15 mouse cellular contexts compared by ENCODE assay signal in genomic region chr8:70300881-70301280, GRCm38 (mm10). TPM values are rescaled to one million over a fixed set of nuclear protein-coding genes. Genes with fewer than 3 reads are reported as not detected.
DNase-seq lines count a peak whose midpoint lies in the region; ATAC-seq lines count a peak whose summit lies in the region.
"Had no signal": no experiment of that assay in that cellular context is flagged by ENCODE, and none has a peak within 500 bp of the region (broad histone marks: within the 10 kb centered on the region; RNA-seq: fewer than 3 reads in every experiment).

No protein-coding gene starts in this region.

- no peak overlapping the region for H3K4me2 ChIP-seq in heart, embryonic 15.5 days
- H3K4me2 ChIP-seq in liver, embryonic 13.5 days = peak overlapping the region; percentile 91

- H3K9me3 ChIP-seq in heart, embryonic 15.5 days (replicated peaks) = no peaks in the 10 kb centered on the region
- H3K9me3 ChIP-seq in liver, embryonic 13.5 days (replicated peaks) = no peaks in the 10 kb centered on the region
- H3K9me3 ChIP-seq: hindbrain, embryonic 15.5 days had no signal

- WGBS in heart, embryonic 15.5 days = 82% methylated on average over 3 of the region's 3 CpGs
- WGBS in liver, embryonic 13.5 days (ENCODE audit: insufficient replicate concordance) = 59% methylated on average over 3 of the region's 3 CpGs

- peaks cover 50% of the 10 kb centered on the region for H3K36me3 ChIP-seq in heart, embryonic 15.5 days
- peaks cover 60% of the 10 kb centered on the region for H3K36me3 ChIP-seq in liver, embryonic 13.5 days

- no peak overlapping the region for H3K9ac ChIP-seq in heart, embryonic 15.5 days
- peak overlapping the region; percentile 90 for H3K9ac ChIP-seq in liver, embryonic 13.5 days

- peaks cover 28% of the 10 kb centered on the region for H3K4me1 ChIP-seq in heart, embryonic 15.5 days (replicated peaks)
- H3K4me1 ChIP-seq in brown adipose tissue, adult 24 weeks (ENCODE audit: control insufficient read depth, insufficient read depth, insufficient read length, low read length) = peaks cover 9% of the 10 kb centered on the region
- peaks cover 34% of the 10 kb centered on the region for H3K4me1 ChIP-seq in liver, embryonic 13.5 days (replicated peaks)

- no peak for ATAC-seq in heart, embryonic 15.5 days (replicated peaks; ENCODE audit: insufficient number of reproducible peaks, insufficient read depth, low FRiP score, low read depth)
- ATAC-seq in liver, embryonic 13.5 days (ENCODE audit: low read depth) = no peak
- ATAC-seq: CD4-positive, CD25-positive, alpha-beta regulatory T cell, adult 4 months; midbrain, embryonic 16.5 days; Patski had no signal

- no peaks in the 10 kb centered on the region for H3K27me3 ChIP-seq in heart, embryonic 15.5 days
- H3K27me3 ChIP-seq in liver, embryonic 13.5 days = no peaks in the 10 kb centered on the region
- H3K27me3 ChIP-seq: hindbrain, embryonic 15.5 days; Patski had no signal

- DNase-seq in heart, postnatal 25 days (ENCODE audit: low spot score) = no peak
- peak; percentile 33 for DNase-seq in 416B (ENCODE audit: low read depth)
- no peak for DNase-seq in liver, embryonic 13.5 days
- DNase-seq in right cerebral cortex, postnatal 14 days = no peak
- DNase-seq in cerebellum, adult 18-20 months = no peak
- DNase-seq in thymus, postnatal 14 days = no peak
- DNase-seq: kidney, adult 9 months; lung, postnatal 14 days had no signal

- H3K4me3 ChIP-seq in heart, embryonic 15.5 days = 0 out of 2 replicates have a peak overlapping the region, but pooled peaks have one; percentile 64
- H3K4me3 ChIP-seq in brown adipose tissue, adult 24 weeks (ENCODE audit: insufficient read depth, low read depth, low read length) = peak overlapping the region; percentile 20; the same call in 1 of the 2 replicates
- peak overlapping the region; percentile 90 for H3K4me3 ChIP-seq in liver, embryonic 13.5 days (replicated peaks)

- intact Hi-C loops in heart, postnatal 25 days (cut with DNase I) = loop anchor here (2.0 kb wide), 1 partner anchor 16 kb away; no protein-coding TSS in a partner anchor

- H3K27ac ChIP-seq in heart, embryonic 15.5 days = no peak overlapping the region
- H3K27ac ChIP-seq in brown adipose tissue, adult 24 weeks (replicated peaks; ENCODE audit: low read depth, low read length) = no peak overlapping the region
- H3K27ac ChIP-seq in liver, embryonic 13.5 days = no peak overlapping the region
- H3K27ac ChIP-seq: hindbrain, embryonic 15.5 days; layer of hippocampus, adult 2 months had no signal

RNA-seq across cellular contexts. Expression of gene Ddx49, which starts 1.4 kb away (rescaled TPM):
- 25.2 and 33.6 TPM in 2 replicates for polyA plus RNA-seq in heart, embryonic 15.5 days (2015; fragmentation: Nextera tagmentation; extraction: Ambion mirVana)
- 10 to 100 TPM; 24.7 to 33.8 TPM for total RNA-seq in heart, postnatal 25 days (2021)
- polyA plus RNA-seq in brown adipose tissue, adult 24 weeks (2012; ENCODE audit: insufficient read depth, insufficient read length, missing spikeins) = 14.1 and 18.1 TPM in 2 replicates
- polyA plus RNA-seq in liver, embryonic 13.5 days (2015; fragmentation: Nextera tagmentation; extraction: Ambion mirVana) = 32.4 and 34.1 TPM in 2 replicates

RNA-seq across cellular contexts. Expression of gene Cope, which starts 1.4 kb away (rescaled TPM):
- 241 and 335 TPM in 2 replicates for polyA plus RNA-seq in heart, embryonic 15.5 days (2015; fragmentation: Nextera tagmentation; extraction: Ambion mirVana)
- 100 to 1,000 TPM; 145 to 159 TPM for total RNA-seq in heart, postnatal 25 days (2021)
- 158 and 198 TPM in 2 replicates for polyA plus RNA-seq in brown adipose tissue, adult 24 weeks (2012; ENCODE audit: insufficient read depth, insufficient read length, missing spikeins)
- polyA plus RNA-seq in liver, embryonic 13.5 days (2015; fragmentation: Nextera tagmentation; extraction: Ambion mirVana) = 170 and 197 TPM in 2 replicates

RNA-seq across cellular contexts. Expression of gene Cers1, which starts 14.7 kb away (rescaled TPM):
- polyA plus RNA-seq in heart, embryonic 15.5 days (2015; fragmentation: Nextera tagmentation; extraction: Ambion mirVana) = 1.3 and 2.3 TPM in 2 replicates
- total RNA-seq in heart, postnatal 25 days (2021) = under 1 TPM; 0.31 to 0.39 TPM
- polyA plus RNA-seq in brown adipose tissue, adult 24 weeks (2012; ENCODE audit: insufficient read depth, insufficient read length, missing spikeins) = not detected in 2 replicates
- 0.15 and 0.30 TPM in 2 replicates for polyA plus RNA-seq in liver, embryonic 13.5 days (2015; fragmentation: Nextera tagmentation; extraction: Ambion mirVana)
- polyA plus RNA-seq: CD4-positive, CD25-positive, alpha-beta regulatory T cell, adult 4 months had no signal

RNA-seq across cellular contexts. Expression of gene Homer3, which starts 18.3 kb away (rescaled TPM):
- polyA plus RNA-seq in heart, embryonic 15.5 days (2015; fragmentation: Nextera tagmentation; extraction: Ambion mirVana) = 24.2 and 33.6 TPM in 2 replicates
- total RNA-seq in heart, postnatal 25 days (2021) = 10 to 100 TPM; 12.0 to 12.3 TPM
- polyA plus RNA-seq in brown adipose tissue, adult 24 weeks (2012; ENCODE audit: insufficient read depth, insufficient read length, missing spikeins) = 2.8 and 4.5 TPM in 2 replicates
- 8.6 and 9.4 TPM in 2 replicates for polyA plus RNA-seq in liver, embryonic 13.5 days (2015; fragmentation: Nextera tagmentation; extraction: Ambion mirVana)

RNA-seq across cellular contexts. Expression of gene Gdf1, which starts 28.7 kb away (rescaled TPM):
- 0.31 and 1.4 TPM in 2 replicates for polyA plus RNA-seq in heart, embryonic 15.5 days (2015; fragmentation: Nextera tagmentation; extraction: Ambion mirVana)
- under 1 TPM in 1 of 2 experiments, not detected in 1; 0.21 TPM for total RNA-seq in heart, postnatal 25 days (2021)
- polyA plus RNA-seq in brown adipose tissue, adult 24 weeks (2012; ENCODE audit: insufficient read depth, insufficient read length, missing spikeins) = not detected in 2 replicates
- 0.17 and 0.29 TPM in 2 replicates for polyA plus RNA-seq in liver, embryonic 13.5 days (2015; fragmentation: Nextera tagmentation; extraction: Ambion mirVana)

Comparison
In these comparisons a context has a peak if more than half of its experiments do, and no peak if none do; other contexts are left out.
1. H3K4me3 ChIP-seq: peak in every context shown above with its lines; median percentile 90 in liver, embryonic 13.5 days; 64 in heart, embryonic 15.5 days; 20 in brown adipose tissue, adult 24 weeks.